Mouse (Mus musculus) heart, embryonic 15.5 days (tissue): ENCODE data around the gene Gm48551. TPM values are rescaled to one million over a fixed set of nuclear protein-coding genes. Genes with fewer than 3 reads are reported as not detected.

Experiments
- ATAC-seq: fragments of 200-750 bp; cut with Nextera tagmentation; replicated peaks from 2 replicates; pipeline ENCODE4 v1.8.0; 2017; ENCODE audit warnings: low read depth, moderate TSS enrichment; ENCODE audit not compliant: insufficient number of reproducible peaks, insufficient read depth, low FRiP score
- H3K27ac ChIP-seq: fragments of 300-500 bp; sonication (generic); 2 replicates; pipeline ENCODE4 v1.5.1; 2015; ENCODE audit warnings: mild to moderate bottlenecking, inconsistent platforms
- H3K27me3 ChIP-seq: fragments of 300-500 bp; sonication (generic); 2 replicates; pipeline ENCODE4 v1.6.1; 2015; ENCODE audit warnings: inconsistent platforms
- H3K36me3 ChIP-seq: fragments of 300-500 bp; sonication (generic); 2 replicates; pipeline ENCODE4 v1.6.1; 2015; ENCODE audit warnings: mild to moderate bottlenecking, inconsistent platforms
- H3K4me1 ChIP-seq: fragments of 300-500 bp; sonication (generic); replicated peaks from 2 replicates; pipeline ENCODE4 v1.6.1; 2015; ENCODE audit warnings: inconsistent platforms
- H3K4me2 ChIP-seq: fragments of 300-500 bp; sonication (generic); 2 replicates; pipeline ENCODE4 v1.6.1; 2015; ENCODE audit warnings: inconsistent platforms, mild to moderate bottlenecking, moderate library complexity
- H3K4me3 ChIP-seq: fragments of 300-500 bp; sonication (generic); 2 replicates; pipeline ENCODE4 v1.5.1; 2015; ENCODE audit warnings: mild to moderate bottlenecking, inconsistent platforms
- H3K9ac ChIP-seq: fragments of 300-500 bp; sonication (generic); 2 replicates; pipeline ENCODE4 v1.6.1; 2015; ENCODE audit warnings: mild to moderate bottlenecking, inconsistent platforms
- H3K9me3 ChIP-seq: fragments of 300-500 bp; sonication (generic); replicated peaks from 2 replicates; pipeline ENCODE4 v1.6.1; 2016; ENCODE audit warnings: inconsistent platforms
- WGBS: fragments of 180-500 bp; shearing (Covaris S2); methylation state at CpG from one replicate; pipeline ENCODE4 v1.1.7; 2015; ENCODE audit warnings: mixed read lengths; 5-methylcytosine and 5-hydroxymethylcytosine counted together
- microRNA-seq: library from miRNA; unstranded; fragments of <30 nt; microRNA quantifications from one replicate; pipeline ENCODE4, GENCODE M21; 2016
- polyA plus RNA-seq: library from polyadenylated mRNA; unstranded; fragments of >200 nt; fragmentation: Nextera tagmentation; extraction: Ambion mirVana; gene quantifications from 2 replicates; pipeline ENCODE4 v1.2.1, GENCODE M21; 2015

The Gm48551 gene
- polyA plus RNA-seq, 1 experiment from 2014 or later: 2.2 TPM

GRCm38 (mm10) chr10:81435436-81435835, 51.2 kb downstream of the Gm48551 start:
- Histone ChIP-seq H3K9me3 (no peaks in the 10 kb centered on the region), H3K27ac (peak overlapping the region; percentile 41), H3K36me3 (no peaks in the 10 kb centered on the region), H3K27me3 (no peaks in the 10 kb centered on the region), H3K9ac (no peak overlapping the region), H3K4me2 (0 out of 2 replicates have a peak overlapping the region, but pooled peaks have one; percentile 7), H3K4me3 (no peak overlapping the region), H3K4me1 (peaks cover 43% of the 10 kb centered on the region)
- ATAC-seq: no peak
- 53% methylated on average over 3 of the region's 3 CpGs for WGBS

- no peaks in the 10 kb centered on the region for H3K36me3 ChIP-seq
- H3K4me3 ChIP-seq: no peak overlapping the region
- H3K27me3 ChIP-seq: peaks cover 16% of the 10 kb centered on the region; the same call in 1 of the 2 replicates
- H3K4me1 ChIP-seq: no peaks in the 10 kb centered on the region
- H3K9me3 ChIP-seq: no peaks in the 10 kb centered on the region
- no peak overlapping the region for H3K4me2 ChIP-seq
- no peak overlapping the region for H3K27ac ChIP-seq
- no peak overlapping the region for H3K9ac ChIP-seq
- ATAC-seq: no peak
Measured at GRCm38 (mm10) chr10:81441019-81441418, 56.8 kb downstream of the Gm48551 start.

Small RNA genes lying within 50 kb of the gene (microRNA-seq; reads per million reads assigned to microRNA genes)
- gene Mir1191b (1.7 reads per million), gene Mir6913 (not detected)

Other genes starting within 250 kb of the Gm48551 start
- gene Zbtb7a, start 249.2 kb upstream of the Gm48551 start, polyA plus RNA-seq: 25.6 and 31.0 TPM in 2 replicates
- 29.1 and 41.6 TPM in 2 replicates for gene Pias4, start 216.5 kb upstream of the Gm48551 start, polyA plus RNA-seq
- gene Eef2, start 207.8 kb upstream of the Gm48551 start, polyA plus RNA-seq: 350 and 441 TPM in 2 replicates
- 38.4 and 43.1 TPM in 2 replicates for gene Dapk3, start 201.5 kb upstream of the Gm48551 start, polyA plus RNA-seq
- not detected in 2 replicates for gene 4930442H23Rik, start 200.6 kb upstream of the Gm48551 start, polyA plus RNA-seq
- 7.3 and 9.1 TPM in 2 replicates for gene Nmrk2, start 182.4 kb upstream of the Gm48551 start, polyA plus RNA-seq
- gene Atcay, start 153.6 kb upstream of the Gm48551 start, polyA plus RNA-seq: 0.25 and 1.1 TPM in 2 replicates
- 6.0 and 7.5 TPM in 2 replicates for gene Zfr2, start 151.3 kb upstream of the Gm48551 start, polyA plus RNA-seq
- gene Matk, start 131.5 kb upstream of the Gm48551 start, polyA plus RNA-seq: 1.6 and 3.6 TPM in 2 replicates
- 208 and 226 TPM in 2 replicates for gene Mrpl54, start 117.5 kb upstream of the Gm48551 start, polyA plus RNA-seq
- gene Apba3, start 117.5 kb upstream of the Gm48551 start, polyA plus RNA-seq: 42.3 and 61.2 TPM in 2 replicates
- gene Tjp3, start 92.9 kb upstream of the Gm48551 start, polyA plus RNA-seq: 3.2 and 4.3 TPM in 2 replicates
- gene Pip5k1c, start 91.5 kb upstream of the Gm48551 start, polyA plus RNA-seq: 26.2 and 38.2 TPM in 2 replicates
- gene Cactin, start 63.4 kb upstream of the Gm48551 start, polyA plus RNA-seq: 23.5 and 34.1 TPM in 2 replicates
- 11.3 and 17.9 TPM in 2 replicates for gene Tbxa2r, start 55.7 kb upstream of the Gm48551 start, polyA plus RNA-seq
- gene Gipc3, start 41.2 kb upstream of the Gm48551 start, polyA plus RNA-seq: 0.04 TPM in 1 of 2 replicates, not detected in the other
- gene Hmg20b, start 34.0 kb upstream of the Gm48551 start, polyA plus RNA-seq: 82.8 and 83.4 TPM in 2 replicates
- gene Mfsd12, start 27.0 kb upstream of the Gm48551 start, polyA plus RNA-seq: 11.7 and 22.3 TPM in 2 replicates
- 0.81 and 2.2 TPM in 2 replicates for gene 4930404N11Rik, start 18.6 kb upstream of the Gm48551 start, polyA plus RNA-seq
- 66.5 and 84.1 TPM in 2 replicates for gene Fzr1, start 6.0 kb upstream of the Gm48551 start, polyA plus RNA-seq
- 65.2 and 79.9 TPM in 2 replicates for gene Dohh, start within 50 bp of the Gm48551 start, polyA plus RNA-seq
- 0.84 and 0.91 TPM in 2 replicates for gene Gm48552, start 4.5 kb downstream of the Gm48551 start, polyA plus RNA-seq
- 3.9 and 4.1 TPM in 2 replicates for gene Smim24, start 8.6 kb downstream of the Gm48551 start, polyA plus RNA-seq
- 60.9 and 71.2 TPM in 2 replicates for gene Nfic, start 71.2 kb downstream of the Gm48551 start, polyA plus RNA-seq
- 0.08 and 0.41 TPM in 2 replicates for gene Celf5, start 98.2 kb downstream of the Gm48551 start, polyA plus RNA-seq
- gene Ncln, start 111.9 kb downstream of the Gm48551 start, polyA plus RNA-seq: 43.6 and 63.4 TPM in 2 replicates
- gene S1pr4, start 115.7 kb downstream of the Gm48551 start, polyA plus RNA-seq: 0.47 and 1.5 TPM in 2 replicates
- 0.64 and 1.6 TPM in 2 replicates for gene Gna15, start 139.8 kb downstream of the Gm48551 start, polyA plus RNA-seq
- 52.1 and 64.1 TPM in 2 replicates for gene Gna11, start 160.7 kb downstream of the Gm48551 start, polyA plus RNA-seq
- 650 and 761 TPM in 2 replicates for gene Aes, start 175.0 kb downstream of the Gm48551 start, polyA plus RNA-seq
- gene Tle2, start 190.1 kb downstream of the Gm48551 start, polyA plus RNA-seq: 23.6 and 29.3 TPM in 2 replicates
- 23.9 and 30.5 TPM in 2 replicates for gene Tle6, start 216.6 kb downstream of the Gm48551 start, polyA plus RNA-seq
- 0.48 and 0.72 TPM in 2 replicates for gene BC025920, start 221.8 kb downstream of the Gm48551 start, polyA plus RNA-seq
- 20.8 and 26.7 TPM in 2 replicates for gene Sirt6, start 243.3 kb downstream of the Gm48551 start, polyA plus RNA-seq
- 12.3 and 13.7 TPM in 2 replicates for gene Ankrd24, start 244.1 kb downstream of the Gm48551 start, polyA plus RNA-seq